ENCODE assay signal across 8 mouse cellular contexts in the genomic region with DNA sequence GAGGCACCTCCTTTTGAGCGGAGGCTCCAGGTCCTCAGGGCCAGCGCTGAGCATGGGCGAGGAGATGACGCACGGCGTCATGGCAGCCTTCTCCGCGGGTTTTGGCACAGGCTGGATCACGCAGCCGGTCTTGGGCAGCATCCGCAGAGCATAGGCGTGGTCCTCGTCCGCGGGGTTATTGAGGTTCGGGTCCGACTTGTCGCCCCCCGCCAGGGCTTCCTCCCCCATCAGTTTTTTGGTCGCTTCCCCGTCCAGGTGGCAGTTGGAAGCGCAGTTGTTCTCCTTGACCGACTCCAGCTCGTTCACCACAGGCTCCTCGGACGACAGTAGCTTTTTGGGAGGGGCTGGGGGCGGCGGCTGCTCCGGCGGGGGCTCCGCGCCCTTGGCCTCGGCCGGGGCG.
DNase-seq lines count a peak whose midpoint lies in the region; ATAC-seq and TF ChIP-seq lines count a peak whose summit lies in the region.

No protein-coding gene starts in this region.

- TF ChIP-seq POLR2A in limb, embryonic 14.5 days (IDR thresholded peaks at IDR 0.05; ENCODE audit: borderline replicate concordance, extremely low read depth, insufficient read depth, insufficient read length), result no peak

- peak overlapping the region; percentile 46 for H3K9ac ChIP-seq in heart, embryonic 11.5 days (ENCODE audit: low read depth, low read length)
- H3K9ac ChIP-seq in embryonic facial prominence, embryonic 14.5 days (ENCODE audit: low read depth, low read length), result peak overlapping the region; percentile 68
- H3K9ac ChIP-seq in limb, embryonic 14.5 days (ENCODE audit: low read depth, low read length, severe bottlenecking), result peak overlapping the region; percentile 59
- H3K9ac ChIP-seq in stomach, postnatal 0 days (ENCODE audit: low read length), result peak overlapping the region; percentile 58

- H3K36me3 ChIP-seq in heart, embryonic 11.5 days (ENCODE audit: control insufficient read depth, insufficient read depth, low read length), result no peaks in the 10 kb centered on the region
- no peaks in the 10 kb centered on the region for H3K36me3 ChIP-seq in embryonic facial prominence, embryonic 14.5 days (ENCODE audit: control insufficient read depth, insufficient read depth, low read length)
- H3K36me3 ChIP-seq in limb, embryonic 14.5 days (ENCODE audit: control insufficient read depth, insufficient read depth, low read length), result no peaks in the 10 kb centered on the region
- no peaks in the 10 kb centered on the region for H3K36me3 ChIP-seq in stomach, postnatal 0 days (ENCODE audit: control insufficient read depth, insufficient read depth, low read length)

- H3K27ac ChIP-seq in heart, embryonic 11.5 days (ENCODE audit: low read depth, low read length), result no peak overlapping the region
- no peak overlapping the region for H3K27ac ChIP-seq in embryonic facial prominence, embryonic 14.5 days (replicated peaks; ENCODE audit: low read depth, low read length)
- no peak overlapping the region for H3K27ac ChIP-seq in limb, embryonic 14.5 days (replicated peaks; ENCODE audit: low read depth, low read length)
- H3K27ac ChIP-seq in stomach, postnatal 0 days (replicated peaks), result no peak overlapping the region

- ATAC-seq in heart, embryonic 11.5 days (replicated peaks; ENCODE audit: insufficient number of reproducible peaks, low FRiP score, low TSS enrichment), result no peak
- no peak for ATAC-seq in embryonic facial prominence, embryonic 14.5 days (ENCODE audit: low read depth)
- peak; percentile 7; the same call in 1 of the 2 replicates for ATAC-seq in limb, embryonic 14.5 days (ENCODE audit: low FRiP score, low read depth)
- peak; percentile 42 for ATAC-seq in stomach, postnatal 0 days (ENCODE audit: low FRiP score, low TSS enrichment)

- H3K4me1 ChIP-seq in heart, embryonic 11.5 days (ENCODE audit: control insufficient read depth, insufficient read depth, low read length), result peaks cover 10% of the 10 kb centered on the region
- H3K4me1 ChIP-seq in embryonic facial prominence, embryonic 14.5 days (ENCODE audit: control insufficient read depth, insufficient read depth, low read length), result peaks cover 11% of the 10 kb centered on the region
- H3K4me1 ChIP-seq in limb, embryonic 14.5 days (ENCODE audit: control insufficient read depth, insufficient read depth, low read length), result peaks cover 10% of the 10 kb centered on the region
- H3K4me1 ChIP-seq in stomach, postnatal 0 days (replicated peaks; ENCODE audit: control insufficient read depth, insufficient read depth), result peaks cover 7% of the 10 kb centered on the region

- H3K4me2 ChIP-seq in heart, embryonic 11.5 days, result peak overlapping the region; percentile 89
- H3K4me2 ChIP-seq in embryonic facial prominence, embryonic 14.5 days (ENCODE audit: low read depth, low read length), result peak overlapping the region; percentile 98
- peak overlapping the region; percentile 98 for H3K4me2 ChIP-seq in limb, embryonic 14.5 days (replicated peaks; ENCODE audit: low read depth, low read length, severe bottlenecking)
- H3K4me2 ChIP-seq in stomach, postnatal 0 days (replicated peaks; ENCODE audit: low read depth), result peak overlapping the region; percentile 94

- no peak for DNase-seq in heart, adult 11 months
- peak; percentile 39 for DNase-seq in ZHBTc4 (ENCODE audit: low read depth, low spot score)
- DNase-seq in embryonic facial prominence, embryonic 14.5 days (ENCODE audit: low spot score), result no peak
- DNase-seq in limb, embryonic 14.5 days (ENCODE audit: low spot score), result no peak
- DNase-seq in stomach, postnatal 0 days (ENCODE audit: low spot score), result no peak
- DNase-seq in right cerebral cortex, postnatal 10 days (ENCODE audit: low spot score in 2 of 2), result no peak
- no peak for DNase-seq in thymus, postnatal 4 days

- H3K4me3 ChIP-seq in heart, embryonic 11.5 days (ENCODE audit: low read depth, low read length), result peak overlapping the region; percentile 52
- H3K4me3 ChIP-seq in embryonic facial prominence, embryonic 14.5 days (ENCODE audit: low read depth, low read length), result peak overlapping the region; percentile 52
- peak overlapping the region; percentile 54 for H3K4me3 ChIP-seq in limb, embryonic 14.5 days (replicated peaks; ENCODE audit: low read length)
- H3K4me3 ChIP-seq in stomach, postnatal 0 days (ENCODE audit: low read depth, low read length), result peak overlapping the region; percentile 54

- no peak for TF ChIP-seq CTCF in stomach, postnatal 0 days (IDR thresholded peaks at IDR 0.05; ENCODE audit: low read depth)

- 2% methylated on average over 35 of the region's 35 CpGs for WGBS in heart, embryonic 11.5 days (ENCODE audit: insufficient replicate concordance)
- WGBS in embryonic facial prominence, embryonic 14.5 days, result 17% methylated on average over 35 of the region's 35 CpGs
- WGBS in limb, embryonic 14.5 days, result 11% methylated on average over 33 of the region's 35 CpGs
- 11% methylated on average over 35 of the region's 35 CpGs for WGBS in stomach, postnatal 0 days

- H3K27me3 ChIP-seq in heart, embryonic 11.5 days (ENCODE audit: control insufficient read depth, insufficient read depth, low read length), result peaks cover 48% of the 10 kb centered on the region
- H3K27me3 ChIP-seq in embryonic facial prominence, embryonic 14.5 days (replicated peaks; ENCODE audit: control insufficient read depth, insufficient read depth, low read length), result peaks cover 29% of the 10 kb centered on the region
- peaks cover 45% of the 10 kb centered on the region for H3K27me3 ChIP-seq in limb, embryonic 14.5 days (ENCODE audit: control insufficient read depth, insufficient read depth, low read length)
- peaks cover 6% of the 10 kb centered on the region; the same call in 1 of the 2 replicates for H3K27me3 ChIP-seq in stomach, postnatal 0 days (ENCODE audit: control insufficient read depth, insufficient read depth, low read length)

- no peaks in the 10 kb centered on the region for H3K9me3 ChIP-seq in heart, embryonic 11.5 days (replicated peaks; ENCODE audit: control insufficient read depth, low read length)
- no peaks in the 10 kb centered on the region for H3K9me3 ChIP-seq in embryonic facial prominence, embryonic 14.5 days (ENCODE audit: control insufficient read depth, low read length)
- no peaks in the 10 kb centered on the region for H3K9me3 ChIP-seq in limb, embryonic 14.5 days (ENCODE audit: control insufficient read depth, low read length)
- no peaks in the 10 kb centered on the region for H3K9me3 ChIP-seq in stomach, postnatal 0 days (ENCODE audit: control insufficient read depth, low read length)

- no peak for TF ChIP-seq EP300 in stomach, postnatal 0 days (optimal IDR thresholded peaks at IDR 0.05)

Comparison
In these comparisons a context has a peak if more than half of its experiments do, and no peak if none do; other contexts are left out.
1. ATAC-seq: peak in limb, embryonic 14.5 days (single experiment) and stomach, postnatal 0 days (single experiment); none in heart, embryonic 11.5 days (single experiment) and embryonic facial prominence, embryonic 14.5 days (single experiment).
2. Peak in every context shown above with its lines, with median percentiles within 50 percentile points of each other: H3K4me2 ChIP-seq, H3K4me3 ChIP-seq and H3K9ac ChIP-seq.